Mouse (Mus musculus) fibroblast of lung, adult 2 months (primary cell): ENCODE measurements around the gene Inpp5e.

Experiments used
- DNase-seq: peaks from one replicate; pipeline ENCODE4 v3.0.0-alpha.2; 2011; ENCODE audit warnings: low read depth

Gene Inpp5e

DNA sequence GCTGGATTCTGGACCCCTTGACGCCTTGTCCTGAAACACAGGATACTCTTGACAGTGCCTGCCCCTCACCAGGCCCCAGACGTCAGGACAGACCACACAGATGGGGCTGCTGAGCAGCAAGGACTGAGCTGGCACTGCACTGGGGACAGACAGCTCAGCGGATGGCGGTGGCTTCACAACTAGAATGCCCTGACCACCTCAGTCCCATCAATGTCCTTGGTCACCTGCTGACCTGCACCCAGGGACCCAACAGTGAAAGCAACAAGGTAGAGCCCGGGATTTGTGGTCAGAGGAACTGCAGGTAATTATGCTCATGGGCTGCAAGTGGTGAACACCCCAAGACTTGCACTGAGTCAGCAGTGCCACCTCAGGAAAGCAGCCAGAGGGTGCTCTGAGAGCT is 46.0 kb downstream of the Inpp5e start:
- DNase-seq, result no peak

DNA sequence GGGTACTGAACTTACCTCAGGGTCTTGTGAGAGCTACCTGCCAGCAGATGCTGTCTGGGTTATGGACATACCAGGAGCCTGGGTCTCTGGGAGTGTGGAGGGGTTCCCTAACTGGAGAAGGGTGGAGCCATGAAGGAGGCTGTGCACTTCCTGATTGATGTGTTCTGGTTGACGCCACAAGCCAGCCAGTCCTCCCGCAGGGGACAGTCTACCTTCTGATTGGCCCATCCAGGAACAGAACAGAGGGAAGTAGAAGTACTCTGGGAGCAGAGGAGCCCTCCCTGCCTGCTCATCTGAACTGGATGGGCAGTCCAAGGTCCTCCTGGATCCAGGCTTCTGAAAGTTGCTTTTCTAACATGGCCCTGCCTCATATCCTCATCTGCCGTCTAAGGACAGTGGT is 48.2 kb downstream of the Inpp5e start, which contains the start of gene Card9:
TSS of gene Card9 (minus strand) at position 147 of the 400 bp plus-strand sequence.
- DNase-seq, result no peak

GRCm38 (mm10) chr2:26359983-26360382 is 49.0 kb downstream of the Inpp5e start:
- DNase-seq, result no peak

DNA sequence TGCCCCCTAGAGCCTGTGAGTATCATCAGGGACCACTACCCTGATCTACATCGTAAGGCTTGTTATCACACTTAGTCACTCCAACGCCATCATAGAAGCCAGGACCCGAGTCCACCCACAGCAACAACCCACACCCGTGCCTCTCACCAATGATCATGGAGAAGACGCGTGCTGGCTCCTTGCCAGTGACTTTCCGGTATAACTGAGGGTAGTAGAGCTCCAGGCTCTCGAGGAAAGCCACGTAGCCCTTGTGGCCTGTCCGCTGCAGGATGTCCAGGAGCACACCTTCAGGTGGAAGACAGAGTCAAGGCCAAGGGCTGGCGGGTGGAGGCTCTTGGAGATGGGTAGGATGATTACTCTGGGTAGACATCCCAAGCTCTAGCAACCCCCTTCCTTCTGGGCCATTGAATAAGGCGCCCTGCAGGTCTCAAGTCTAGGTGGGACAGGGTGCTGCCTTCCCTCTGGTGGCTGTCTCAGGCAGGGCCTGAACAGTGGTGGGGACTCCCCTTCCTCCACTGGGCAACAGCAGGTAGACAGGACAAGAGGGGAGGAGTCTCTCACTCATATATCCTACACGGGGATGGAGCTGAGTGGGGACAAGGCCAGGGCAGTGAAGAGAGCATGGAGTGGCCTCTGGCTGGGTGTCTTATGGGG is 50.2 kb downstream of the Inpp5e start:
- DNase-seq, result no peak

GRCm38 (mm10) chr2:26357484-26357883 is 51.5 kb downstream of the Inpp5e start:
- DNase-seq, result no peak

GRCm38 (mm10) chr2:26356678-26357077 is 52.3 kb downstream of the Inpp5e start:
- DNase-seq, result no peak

DNA sequence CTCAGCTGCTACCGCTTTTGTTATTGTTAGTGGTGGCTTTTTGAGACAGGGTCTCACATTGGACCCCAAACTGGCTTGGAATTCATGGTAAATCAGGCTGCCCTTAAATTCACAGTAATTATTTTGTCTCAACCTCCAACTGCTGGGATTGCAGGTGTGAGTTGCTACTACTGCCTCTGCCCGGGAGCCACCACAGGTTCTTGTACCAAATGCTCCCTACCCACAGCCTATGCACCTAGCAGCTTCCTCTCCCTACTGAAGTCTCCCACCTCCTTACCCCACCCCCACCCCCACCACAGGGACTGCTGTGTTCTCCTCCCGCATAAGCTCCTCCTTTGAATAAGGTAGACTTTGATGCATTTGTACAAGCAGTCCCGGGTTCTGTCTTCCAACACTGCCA is 52.8 kb downstream of the Inpp5e start:
- DNase-seq, result no peak

GRCm38 (mm10) chr2:26354401-26354800 is 54.6 kb downstream of the Inpp5e start:
- no peak for DNase-seq

DNA sequence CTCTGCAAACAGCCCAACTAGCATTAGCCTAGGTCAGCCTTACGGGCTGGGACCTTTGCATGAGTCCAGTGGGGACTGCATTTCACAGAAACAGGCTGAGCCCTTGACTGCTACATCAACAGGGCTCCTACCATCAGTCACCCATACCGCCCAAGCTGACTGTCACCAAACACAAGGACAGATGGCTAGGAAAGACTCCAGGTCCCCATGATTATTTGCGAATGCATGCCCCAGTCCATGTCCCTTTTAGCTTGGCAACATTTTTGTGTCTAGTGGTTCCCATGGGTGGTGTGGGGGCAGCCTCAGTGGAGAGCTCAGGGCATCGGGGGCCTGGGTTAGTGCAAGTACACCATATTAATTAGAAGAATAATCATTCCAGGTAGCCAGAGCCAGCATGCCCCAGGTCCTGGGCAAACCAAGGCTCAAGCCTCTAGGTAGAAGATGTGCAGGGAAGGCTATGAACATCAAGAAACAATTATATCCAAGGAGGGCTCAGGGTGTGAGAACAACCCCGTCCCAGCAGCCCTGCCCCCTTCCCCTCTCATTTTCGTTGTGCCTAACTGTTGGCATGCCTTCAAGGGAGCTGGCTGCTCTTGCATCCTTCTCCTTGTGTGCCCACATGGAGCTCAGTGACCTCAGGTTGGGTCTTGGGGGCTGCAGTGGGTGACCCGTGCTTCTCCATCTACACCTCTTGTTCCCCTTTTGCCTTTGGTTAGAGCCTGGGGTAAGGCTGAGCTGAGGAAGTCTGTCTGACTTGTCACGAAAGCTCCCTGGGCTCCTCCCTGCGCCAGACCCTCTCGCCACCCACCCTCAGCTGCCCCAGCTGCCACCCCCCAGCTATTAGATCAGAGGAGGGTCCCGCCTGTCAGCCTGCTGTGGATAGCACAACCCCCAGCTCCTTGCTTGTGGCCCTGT is 55.7 kb downstream of the Inpp5e start:
- no peak for DNase-seq

DNA sequence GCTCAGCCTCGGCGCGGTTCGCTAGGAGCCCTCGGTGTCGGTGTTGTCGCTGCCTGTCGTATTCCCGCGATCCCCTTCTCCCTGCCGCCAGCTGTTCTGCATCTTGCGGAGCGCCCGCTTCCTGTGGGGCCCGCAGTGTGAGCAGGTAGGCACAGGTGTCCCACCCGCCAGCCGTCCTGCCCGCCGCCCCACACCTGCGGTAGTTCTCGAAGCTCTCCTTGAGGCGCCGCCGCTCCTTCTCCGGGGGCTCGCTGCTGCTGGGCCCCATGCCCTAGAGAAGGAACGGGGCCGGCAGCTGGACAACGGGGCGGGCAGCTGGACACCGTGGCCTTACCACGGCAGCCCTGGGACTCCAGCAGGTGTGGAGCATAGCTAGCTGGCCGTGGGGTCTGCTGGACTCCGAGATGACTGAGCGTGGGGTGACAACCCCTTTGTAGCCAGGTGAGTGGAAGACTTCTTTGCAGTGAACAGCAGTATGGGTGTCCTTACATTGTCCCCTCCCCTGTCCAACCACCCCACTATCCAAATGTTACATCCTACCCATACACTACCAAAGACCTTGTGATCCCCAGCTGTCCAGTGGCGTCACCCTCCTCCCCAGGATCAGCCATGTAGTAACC is 56.6 kb downstream of the Inpp5e start:
- no peak for DNase-seq

DNA sequence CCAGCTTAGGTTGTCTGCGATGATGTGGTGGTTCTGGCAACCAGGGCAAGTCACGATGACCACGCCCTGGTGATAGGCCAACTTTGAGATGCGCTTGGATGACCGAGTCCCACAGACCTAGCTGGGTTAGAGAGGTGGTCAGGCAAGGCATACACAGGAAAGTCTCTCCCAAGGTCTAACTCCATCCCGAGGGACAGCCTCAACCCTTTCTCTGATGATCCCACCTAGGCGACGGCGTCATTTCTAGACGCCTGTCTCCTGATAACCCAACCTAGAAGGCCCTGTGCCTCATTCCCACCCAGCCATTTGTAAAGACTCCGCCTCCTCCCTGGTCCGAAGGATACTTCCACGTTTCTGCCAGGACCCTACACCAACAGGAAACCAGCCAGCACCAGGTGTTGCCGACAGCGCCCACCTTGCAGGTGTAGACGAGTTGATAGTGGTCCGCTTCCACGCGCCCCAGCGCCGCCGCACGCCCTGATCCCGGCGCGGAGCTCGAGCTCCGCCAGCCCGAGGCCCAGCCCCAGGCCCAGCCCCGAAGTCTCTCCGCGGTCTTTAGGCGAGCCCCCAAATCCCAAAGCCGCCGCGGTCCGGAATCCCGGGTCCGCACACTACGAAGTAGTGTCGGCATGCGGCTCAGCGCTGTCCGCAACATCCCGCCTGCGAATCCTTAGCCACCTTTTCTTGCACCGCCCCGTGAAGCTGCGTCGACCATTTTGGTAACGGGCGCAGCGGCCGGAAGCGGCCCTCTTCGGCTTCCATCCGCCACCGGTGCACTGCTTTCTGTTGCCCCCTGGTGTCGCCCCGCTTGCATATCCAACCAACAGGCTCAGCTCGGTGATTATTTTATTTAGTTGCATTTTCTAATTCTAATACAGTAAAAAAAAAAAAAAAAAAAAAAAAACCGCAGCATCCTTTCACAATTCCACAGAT is 57.4 kb downstream of the Inpp5e start, which contains the start of gene Dnlz:
TSS of gene Dnlz (minus strand) at position 753 of the 933 bp plus-strand sequence.
- peak; percentile 82 for DNase-seq

DNA sequence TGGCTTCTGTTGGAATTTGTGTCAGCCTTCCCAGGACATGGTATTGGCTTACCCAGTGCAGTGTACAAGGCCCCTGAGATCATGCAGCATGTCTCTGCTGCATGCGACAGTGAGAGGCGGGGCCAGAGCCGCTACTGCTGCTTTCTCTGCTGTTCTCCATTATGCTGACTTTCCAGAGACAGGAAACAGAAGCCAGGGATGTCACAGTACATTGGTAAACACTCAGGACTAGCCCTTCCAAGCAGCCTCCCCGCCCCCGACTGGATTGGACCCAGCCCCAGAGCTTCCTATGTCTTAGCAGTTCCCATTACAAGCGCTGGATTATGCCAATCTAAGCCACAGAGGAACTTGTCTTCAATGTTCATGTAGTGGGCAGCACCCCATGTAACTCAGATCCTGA is 60.8 kb downstream of the Inpp5e start:
- no peak for DNase-seq
